Mouse (Mus musculus) liver, embryonic 13.5 days (tissue): Measurements from ENCODE around the gene Il2rb. TPM values are rescaled to one million over a fixed set of nuclear protein-coding genes. Genes with fewer than 3 reads are reported as not detected.

ENCODE experiments used
- ATAC-seq: fragments of 200-750 bp; cut with Nextera tagmentation; 2 replicates; pipeline ENCODE4 v1.8.0; 2017; ENCODE audit warnings: low read depth, mild to moderate bottlenecking, moderate number of reproducible peaks, moderate library complexity
- DNase-seq: peaks from one replicate; pipeline ENCODE4 v3.0.0; 2022
- H3K27ac ChIP-seq: fragments of 300-500 bp; sonication (generic); 2 replicates; pipeline ENCODE4 v1.5.1; 2015; ENCODE audit warnings: moderate library complexity, mild to moderate bottlenecking, inconsistent platforms
- H3K27me3 ChIP-seq: fragments of 300-500 bp; sonication (generic); 2 replicates; pipeline ENCODE4 v1.6.1; 2015; ENCODE audit warnings: mild to moderate bottlenecking, inconsistent platforms
- H3K36me3 ChIP-seq: fragments of 300-500 bp; sonication (generic); 2 replicates; pipeline ENCODE4 v1.6.1; 2015; ENCODE audit warnings: mild to moderate bottlenecking, inconsistent platforms
- H3K4me1 ChIP-seq: fragments of 300-500 bp; sonication (generic); replicated peaks from 2 replicates; pipeline ENCODE4 v1.6.1; 2015; ENCODE audit warnings: inconsistent platforms
- H3K4me2 ChIP-seq: fragments of 300-500 bp; sonication (generic); 2 replicates; pipeline ENCODE4 v1.6.1; 2015; ENCODE audit warnings: inconsistent platforms, mild to moderate bottlenecking, moderate library complexity
- H3K4me3 ChIP-seq: fragments of 300-500 bp; sonication (generic); replicated peaks from 2 replicates; pipeline ENCODE4 v1.5.1; 2015; ENCODE audit warnings: mild to moderate bottlenecking, inconsistent platforms
- H3K9ac ChIP-seq: fragments of 300-500 bp; sonication (generic); 2 replicates; pipeline ENCODE4 v1.6.1; 2015; ENCODE audit warnings: mild to moderate bottlenecking, inconsistent platforms
- H3K9me3 ChIP-seq: fragments of 300-500 bp; sonication (generic); replicated peaks from 2 replicates; pipeline ENCODE4 v1.6.1; 2016; ENCODE audit warnings: inconsistent platforms
- WGBS: fragments of 180-500 bp; shearing (Covaris S2); methylation state at CpG from one replicate; pipeline ENCODE4 v1.1.7; 2015; ENCODE audit not compliant: insufficient replicate concordance; 5-methylcytosine and 5-hydroxymethylcytosine counted together
- polyA plus RNA-seq: library from polyadenylated mRNA; unstranded; fragments of >200 nt; fragmentation: Nextera tagmentation; extraction: Ambion mirVana; gene quantifications from 2 replicates; pipeline ENCODE4 v1.2.1, GENCODE M21; 2015

Il2rb gene
- polyA plus RNA-seq, 1 experiment from 2014 or later: 0.23 TPM

DNA sequence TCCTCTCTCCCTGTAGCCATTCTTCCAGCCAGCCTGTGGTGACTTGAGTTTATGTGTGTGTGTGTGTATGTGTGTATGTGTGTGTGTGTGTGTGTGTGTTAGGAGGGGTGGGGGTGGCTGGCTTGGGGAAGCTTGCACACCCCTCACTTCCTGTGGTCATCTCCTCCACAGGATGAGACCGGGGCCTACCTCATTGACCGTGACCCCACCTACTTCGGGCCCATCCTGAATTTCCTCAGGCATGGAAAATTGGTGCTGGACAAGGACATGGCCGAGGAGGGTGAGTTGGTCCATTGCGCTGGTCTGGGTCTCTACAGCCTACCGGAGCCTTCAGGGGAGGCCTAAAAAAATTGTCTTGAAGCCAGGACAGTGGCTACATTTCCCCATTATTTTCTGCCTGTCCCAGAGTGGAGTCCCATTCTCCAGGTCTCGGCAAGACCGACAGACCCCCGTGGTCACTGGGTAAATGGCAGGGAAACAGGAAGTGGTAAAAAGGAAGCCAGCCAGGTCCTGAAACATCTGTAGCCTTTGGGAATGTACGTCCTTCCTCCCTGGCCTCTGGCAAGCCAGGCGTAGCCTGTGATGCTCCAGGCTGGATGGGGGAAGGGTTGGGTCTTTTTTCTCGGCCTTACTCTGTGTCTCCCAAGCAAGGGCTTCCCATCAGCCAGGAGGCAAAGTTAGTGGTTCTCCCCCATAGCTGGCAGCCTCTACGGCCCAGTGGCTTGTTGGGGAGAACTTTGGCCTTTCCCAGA, 65.0 kb downstream of the Il2rb start:
- DNase-seq (no peak), ATAC-seq (no peak)
- Histone ChIP-seq H3K27me3 (peaks cover 57% of the 10 kb centered on the region), H3K4me3 (no peak overlapping the region), H3K36me3 (no peaks in the 10 kb centered on the region), H3K4me2 (peak overlapping the region; percentile 59; the same call in 1 of the 2 replicates), H3K4me1 (peaks cover 15% of the 10 kb centered on the region), H3K9me3 (no peaks in the 10 kb centered on the region), H3K27ac (peak overlapping the region; percentile 4), H3K9ac (no peak overlapping the region)
- WGBS: 45% methylated on average over 13 of the region's 13 CpGs

Other genes with a start within 250 kb of the Il2rb start
- gene Csf2rb2, start 189.6 kb downstream of the Il2rb start, polyA plus RNA-seq: 0.54 and 0.83 TPM in 2 replicates
- gene Csf2rb, start 169.5 kb downstream of the Il2rb start, polyA plus RNA-seq: 3.3 and 3.8 TPM in 2 replicates
- gene Tex33, start 99.4 kb downstream of the Il2rb start, polyA plus RNA-seq: not detected in 2 replicates
- gene Tst, start 89.4 kb downstream of the Il2rb start, polyA plus RNA-seq: 105 and 109 TPM in 2 replicates
- gene Mpst, start 88.9 kb downstream of the Il2rb start, polyA plus RNA-seq: 3.8 and 4.2 TPM in 2 replicates
- 4.7 and 5.1 TPM in 2 replicates for gene Kctd17, start 66.7 kb downstream of the Il2rb start, polyA plus RNA-seq
- gene Tmprss6, start 26.6 kb downstream of the Il2rb start, polyA plus RNA-seq: 7.8 and 9.5 TPM in 2 replicates
- gene C1qtnf6, start 36.1 kb upstream of the Il2rb start, polyA plus RNA-seq: 3.6 and 4.5 TPM in 2 replicates
- not detected in 2 replicates for gene Sstr3, start 49.4 kb upstream of the Il2rb start, polyA plus RNA-seq
- gene Rac2, start 77.5 kb upstream of the Il2rb start, polyA plus RNA-seq: 75.2 and 81.2 TPM in 2 replicates
- gene Cyth4, start 101.8 kb upstream of the Il2rb start, polyA plus RNA-seq: 11.9 and 12.5 TPM in 2 replicates
- 0.01 TPM in 1 of 2 replicates, not detected in the other for gene Elfn2, start 223.5 kb upstream of the Il2rb start, polyA plus RNA-seq